Mouse (Mus musculus): ENCODE measurements at regions not wholly inside any gene's neighbourhood (a gene's known extent, or its start where the extent isn't known, plus 50 kb on each side); places are given as distances from the start of the nearest gene placed in this dataset.

DNA sequence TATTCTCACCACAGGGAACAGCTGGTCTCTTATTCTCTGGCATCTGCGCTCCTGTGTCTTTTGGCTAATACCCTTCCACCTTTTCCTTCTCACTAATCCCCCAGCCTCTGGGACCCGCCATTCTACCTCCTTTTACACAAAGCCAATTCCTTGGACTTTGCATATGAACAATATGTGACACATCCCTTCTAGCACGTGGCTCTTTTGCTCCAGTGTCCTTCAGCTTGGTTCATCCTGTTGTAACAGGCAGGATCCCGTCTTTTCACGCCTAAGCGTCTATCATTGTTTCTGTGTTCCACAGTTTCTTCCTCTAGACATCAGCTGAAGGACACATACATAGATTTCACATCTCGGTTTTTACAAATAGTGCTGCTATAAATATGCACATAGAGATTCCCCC, 114.0 kb upstream of the Id4 start:
- TF ChIP-seq CTCF (IDR thresholded peaks at IDR 0.05; ENCODE audit: insufficient read depth, low read depth, low read length) (no peak), POLR2A (IDR thresholded peaks at IDR 0.05; ENCODE audit: insufficient read depth, low read depth, low read length) (no peak)

Measured in olfactory bulb, adult 2 months (tissue).